In the genomic region with DNA sequence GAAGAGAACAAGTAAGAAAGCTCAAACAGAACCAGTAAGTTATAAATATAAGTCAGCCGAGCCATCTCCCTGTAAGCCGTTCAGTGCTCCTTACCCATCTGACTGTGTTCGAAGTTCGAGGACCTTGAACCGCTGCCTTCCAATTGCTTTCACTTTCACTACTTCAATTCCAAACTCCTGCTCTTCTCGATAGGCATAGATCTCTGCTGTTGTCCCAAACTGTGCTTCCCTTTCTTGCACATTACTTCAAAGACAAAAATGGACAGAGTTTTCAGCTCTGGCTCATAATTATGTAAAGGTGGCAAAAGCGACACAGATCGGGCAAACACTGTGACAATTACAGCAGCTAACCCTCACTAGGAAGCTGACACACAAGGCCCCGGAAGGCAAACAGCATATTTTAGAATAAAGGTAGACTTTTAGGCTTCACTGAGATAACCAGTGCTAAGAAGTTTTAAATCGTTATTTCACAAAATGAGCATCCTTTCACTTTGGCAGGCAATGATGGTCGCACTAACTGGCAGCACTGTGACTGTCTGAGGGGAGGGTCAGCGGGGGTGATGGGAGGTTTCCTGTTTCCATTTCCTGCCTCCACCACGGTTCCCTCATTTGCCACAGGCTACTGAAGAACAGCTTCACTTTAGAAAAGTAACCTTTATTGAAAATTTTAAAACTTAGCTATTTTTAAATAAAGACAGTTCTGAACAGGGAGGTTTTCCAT, we compare ENCODE assay signal across 21 mouse cellular contexts. TPM values are rescaled to one million over a fixed set of nuclear protein-coding genes. Genes with fewer than 3 reads are reported as not detected.
DNase-seq lines count a peak whose midpoint lies in the region; ATAC-seq lines count a peak whose summit lies in the region.
"Had no signal": no experiment of that assay in that cellular context is flagged by ENCODE, and none has a peak within 500 bp of the region (broad histone marks: within the 10 kb centered on the region; RNA-seq: fewer than 3 reads in every experiment).

No protein-coding gene starts in this region.

- no peak overlapping the region for H3K27ac ChIP-seq in liver, embryonic 16.5 days (ENCODE audit: low read length)
- no peak overlapping the region for H3K27ac ChIP-seq in liver, embryonic 11.5 days (ENCODE audit: low read depth, low read length)
- H3K27ac ChIP-seq: heart, embryonic 13.5 days; hindbrain, embryonic 10.5 days; midbrain, embryonic 12.5 days had no signal

- peaks cover 7% of the 10 kb centered on the region for H3K36me3 ChIP-seq in liver, embryonic 16.5 days (ENCODE audit: control insufficient read depth, insufficient read depth)
- peaks cover 10% of the 10 kb centered on the region for H3K36me3 ChIP-seq in liver, embryonic 11.5 days (ENCODE audit: control insufficient read depth, insufficient read depth, low read length)

- WGBS in liver, embryonic 16.5 days (ENCODE audit: insufficient replicate concordance), result 53% methylated on average over 13 of the region's 13 CpGs
- 77% methylated on average over 13 of the region's 13 CpGs for WGBS in liver, embryonic 11.5 days

- no peak overlapping the region for H3K9ac ChIP-seq in liver, embryonic 16.5 days (ENCODE audit: low read depth, low read length)
- no peak overlapping the region for H3K9ac ChIP-seq in liver, embryonic 11.5 days (ENCODE audit: low read depth, low read length)
- H3K9ac ChIP-seq: forebrain, postnatal 0 days; heart, embryonic 13.5 days; midbrain, embryonic 12.5 days had no signal

- no peaks in the 10 kb centered on the region for H3K27me3 ChIP-seq in liver, embryonic 16.5 days (ENCODE audit: control insufficient read depth, insufficient read depth, low read depth, low read length)
- H3K27me3 ChIP-seq in liver, embryonic 11.5 days (replicated peaks; ENCODE audit: control insufficient read depth, insufficient read depth, low read length), result no peaks in the 10 kb centered on the region
- H3K27me3 ChIP-seq: heart, embryonic 13.5 days; midbrain, embryonic 12.5 days had no signal

- no peak for DNase-seq in liver, embryonic 11.5 days (ENCODE audit: low spot score)
- peak; percentile 76 for DNase-seq in naive thymus-derived CD4-positive, alpha-beta T cell, adult 2 months (ENCODE audit: low read depth)
- DNase-seq in heart, adult 9 months (ENCODE audit: low spot score in 2 of 2), result no peak
- no peak for DNase-seq in right cerebral cortex, postnatal 25 days
- DNase-seq: adrenal gland, postnatal 14 days; B cell, adult 2 months; cerebellum, adult 9-11 months; forebrain, postnatal 0 days; gastrocnemius, postnatal 10 days; kidney, postnatal 10 days had no signal

- peak overlapping the region; percentile 17; the same call in 1 of the 2 replicates for H3K4me3 ChIP-seq in liver, embryonic 16.5 days (ENCODE audit: low read depth, low read length)
- no peak overlapping the region for H3K4me3 ChIP-seq in liver, embryonic 11.5 days (ENCODE audit: low read depth, low read length)
- H3K4me3 ChIP-seq: erythroblast, embryonic 14.5 days; heart, embryonic 13.5 days; hindbrain, embryonic 10.5 days; midbrain, embryonic 12.5 days had no signal

- H3K4me2 ChIP-seq in liver, embryonic 16.5 days (ENCODE audit: low read depth, low read length), result 0 out of 2 replicates have a peak overlapping the region, but pooled peaks have one; percentile 5
- no peak overlapping the region for H3K4me2 ChIP-seq in liver, embryonic 11.5 days
- H3K4me2 ChIP-seq: heart, embryonic 13.5 days; midbrain, embryonic 12.5 days had no signal

- no peaks in the 10 kb centered on the region for H3K9me3 ChIP-seq in liver, embryonic 16.5 days (replicated peaks; ENCODE audit: control insufficient read depth, low read length)
- no peaks in the 10 kb centered on the region for H3K9me3 ChIP-seq in liver, embryonic 11.5 days (ENCODE audit: control insufficient read depth, low read length)
- H3K9me3 ChIP-seq: heart, embryonic 13.5 days; hindbrain, embryonic 10.5 days; midbrain, embryonic 12.5 days had no signal

- peaks cover 9% of the 10 kb centered on the region for H3K4me1 ChIP-seq in liver, embryonic 16.5 days (ENCODE audit: control insufficient read depth, low read depth, low read length)
- H3K4me1 ChIP-seq in liver, embryonic 11.5 days (replicated peaks; ENCODE audit: control insufficient read depth, insufficient read depth, low read length), result peaks cover 5% of the 10 kb centered on the region; the same call in 1 of the 2 replicates

- no peak for ATAC-seq in liver, embryonic 16.5 days (ENCODE audit: low read depth)
- ATAC-seq in liver, embryonic 11.5 days (replicated peaks; ENCODE audit: low FRiP score), result no peak
- peak; percentile 53 for ATAC-seq in CD4-positive, CD25-positive, alpha-beta regulatory T cell, adult 4 months
- ATAC-seq in granulocyte monocyte progenitor cell, adult 5-6 weeks (replicated peaks; ENCODE audit: poor library complexity, severe bottlenecking), result peak; percentile 74
- ATAC-seq in monocyte, adult 5-6 weeks (replicated peaks; ENCODE audit: insufficient number of reproducible peaks, low FRiP score, low TSS enrichment, poor library complexity, severe bottlenecking), result no peak
- ATAC-seq: forebrain, postnatal 0 days had no signal

RNA-seq across cellular contexts. Expression of gene Crbn, which starts 5.6 kb away (rescaled TPM):
- 20.0 and 21.7 TPM in 2 replicates for polyA plus RNA-seq in liver, embryonic 16.5 days (2015; fragmentation: Nextera tagmentation; extraction: Ambion mirVana)
- polyA plus RNA-seq in liver, embryonic 11.5 days (2014; fragmentation: Nextera tagmentation; extraction: Ambion mirVana), result 30.5 and 36.0 TPM in 2 replicates
- polyA plus RNA-seq in CD4-positive, CD25-positive, alpha-beta regulatory T cell, adult 4 months (2017; shearing (Covaris generic)), result 100 to 1,000 TPM; 192 to 219 TPM
- 17.0 and 24.8 TPM in 2 replicates for total RNA-seq in granulocyte monocyte progenitor cell, adult 5-6 weeks (2014; fragmentation: Nextera tagmentation)
- total RNA-seq in granulocyte monocyte progenitor cell, adult 5-6 weeks (2017), result 42.7 and 42.8 TPM in 2 replicates
- 67.0 to 81.6 TPM (median 74.7 TPM) in 3 replicates for total RNA-seq in monocyte, adult 5-6 weeks (2017)

RNA-seq across cellular contexts. Expression of gene Trnt1, which starts 25.3 kb away (rescaled TPM):
- polyA plus RNA-seq in liver, embryonic 16.5 days (2015; fragmentation: Nextera tagmentation; extraction: Ambion mirVana), result 24.4 and 24.9 TPM in 2 replicates
- 82.3 and 94.4 TPM in 2 replicates for polyA plus RNA-seq in liver, embryonic 11.5 days (2014; fragmentation: Nextera tagmentation; extraction: Ambion mirVana)
- polyA plus RNA-seq in CD4-positive, CD25-positive, alpha-beta regulatory T cell, adult 4 months (2017; shearing (Covaris generic)), result 100 to 1,000 TPM in 1 of 2 experiments, 10 to 100 TPM in 1; 97.2 to 108 TPM
- total RNA-seq in granulocyte monocyte progenitor cell, adult 5-6 weeks (2014; fragmentation: Nextera tagmentation), result 41.2 and 45.9 TPM in 2 replicates
- total RNA-seq in granulocyte monocyte progenitor cell, adult 5-6 weeks (2017), result 103 and 109 TPM in 2 replicates
- 89.4 to 96.1 TPM (median 94.7 TPM) in 3 replicates for total RNA-seq in monocyte, adult 5-6 weeks (2017)

RNA-seq across cellular contexts. Expression of gene Il5ra, which starts 45.4 kb away (rescaled TPM):
- polyA plus RNA-seq in liver, embryonic 16.5 days (2015; fragmentation: Nextera tagmentation; extraction: Ambion mirVana), result 0.08 and 0.09 TPM in 2 replicates
- 0.14 and 0.38 TPM in 2 replicates for polyA plus RNA-seq in liver, embryonic 11.5 days (2014; fragmentation: Nextera tagmentation; extraction: Ambion mirVana)
- under 1 TPM in 1 of 2 experiments, not detected in 1; 0.32 TPM for polyA plus RNA-seq in CD4-positive, CD25-positive, alpha-beta regulatory T cell, adult 4 months (2017; shearing (Covaris generic))
- total RNA-seq in granulocyte monocyte progenitor cell, adult 5-6 weeks (2014; fragmentation: Nextera tagmentation), result not detected in 2 replicates
- total RNA-seq in granulocyte monocyte progenitor cell, adult 5-6 weeks (2017), result 0.15 and 1.4 TPM in 2 replicates
- total RNA-seq in monocyte, adult 5-6 weeks (2017), result 3.8 to 21.7 TPM (median 10.9 TPM) in 3 replicates
- total RNA-seq: forebrain, postnatal 0 days; gastrocnemius, postnatal 10 days; left cerebral cortex, postnatal 10 days; MEL had no signal
- polyA plus RNA-seq: erythroblast, embryonic 14.5 days; heart, embryonic 13.5 days; intestine, embryonic 14.5 days; midbrain, embryonic 12.5 days had no signal

Comparison
In these comparisons a context has a peak if more than half of its experiments do, and no peak if none do; other contexts are left out.
1. ATAC-seq: peak in CD4-positive, CD25-positive, alpha-beta regulatory T cell, adult 4 months (single experiment) and granulocyte monocyte progenitor cell, adult 5-6 weeks (single experiment); none in liver, embryonic 16.5 days (single experiment), liver, embryonic 11.5 days (single experiment) and monocyte, adult 5-6 weeks (single experiment).